Mouse (Mus musculus) ovary, postnatal 10 days (tissue): ENCODE data around the gene Rac2.

Experiments used
- DNase-seq: peaks from one replicate; pipeline ENCODE4 v3.0.0; 2022; ENCODE audit warnings: low spot score

The Rac2 gene

GRCm38 (mm10) chr15:78572658-78573397, at the start of gene Rac2:
Rac2 (minus strand) TSS chr15:78572783.
- no peak for DNase-seq

GRCm38 (mm10) chr15:78616973-78617372, 44.4 kb upstream of the Rac2 start:
- no peak for DNase-seq

- DNase-seq, result no peak
Observed at GRCm38 (mm10) chr15:78614536-78614935, 42.0 kb upstream of the Rac2 start.

GRCm38 (mm10) chr15:78610705-78611462, 38.3 kb upstream of the Rac2 start:
- no peak for DNase-seq

GRCm38 (mm10) chr15:78607463-78607862, 34.9 kb upstream of the Rac2 start:
- DNase-seq, result no peak

- no peak for DNase-seq
Observed at GRCm38 (mm10) chr15:78606059-78606458, 33.5 kb upstream of the Rac2 start.

GRCm38 (mm10) chr15:78605371-78605791, 32.8 kb upstream of the Rac2 start:
- no peak for DNase-seq

- DNase-seq, result no peak
Observed at GRCm38 (mm10) chr15:78604255-78604654, 31.7 kb upstream of the Rac2 start.

- no peak for DNase-seq
Observed at GRCm38 (mm10) chr15:78601180-78601579, 28.6 kb upstream of the Rac2 start.

- no peak for DNase-seq
Observed at GRCm38 (mm10) chr15:78599529-78600193, 27.1 kb upstream of the Rac2 start.

- no peak for DNase-seq
Observed at GRCm38 (mm10) chr15:78599124-78599523, 26.5 kb upstream of the Rac2 start.

- no peak for DNase-seq
Observed at GRCm38 (mm10) chr15:78597729-78598128, 25.1 kb upstream of the Rac2 start.

GRCm38 (mm10) chr15:78596914-78597313, 24.3 kb upstream of the Rac2 start, which contains the start of gene Cyth4:
Cyth4 (plus strand) TSS chr15:78597047.
- DNase-seq, result no peak

- DNase-seq, result no peak
Observed at GRCm38 (mm10) chr15:78596504-78596903, 23.9 kb upstream of the Rac2 start.

GRCm38 (mm10) chr15:78595468-78595867, 22.9 kb upstream of the Rac2 start:
- DNase-seq, result no peak

GRCm38 (mm10) chr15:78594831-78595230, 22.2 kb upstream of the Rac2 start:
- DNase-seq, result no peak

GRCm38 (mm10) chr15:78593896-78594425, 21.4 kb upstream of the Rac2 start:
- no peak for DNase-seq

- no peak for DNase-seq
Observed at GRCm38 (mm10) chr15:78592452-78592968, 19.9 kb upstream of the Rac2 start.

GRCm38 (mm10) chr15:78591680-78592451, 19.3 kb upstream of the Rac2 start:
- DNase-seq, result no peak

GRCm38 (mm10) chr15:78590785-78591184, 18.2 kb upstream of the Rac2 start:
- no peak for DNase-seq

GRCm38 (mm10) chr15:78589936-78590335, 17.4 kb upstream of the Rac2 start:
- no peak for DNase-seq
